Mouse (Mus musculus) hindbrain, embryonic 11.5 days (tissue): ENCODE results near the gene Fhdc1. TPM values are rescaled to one million over a fixed set of nuclear protein-coding genes. Genes with fewer than 3 reads are reported as not detected.

Source experiments
- ATAC-seq: fragments of 200-750 bp; cut with Nextera tagmentation; 2 replicates; pipeline ENCODE4 v1.8.0; 2017; ENCODE audit warnings: mild to moderate bottlenecking, moderate TSS enrichment, moderate library complexity; ENCODE audit not compliant: low FRiP score
- DNase-seq: peaks from one replicate; pipeline ENCODE4 v3.0.0-alpha.2; 2015; ENCODE audit warnings: low spot score
- H3K27ac ChIP-seq: fragments of 300-500 bp; sonication (generic); 2 replicates; pipeline ENCODE4 v1.5.1; 2014; ENCODE audit warnings: mild to moderate bottlenecking, low read depth, low read length
- H3K27me3 ChIP-seq: fragments of 300-500 bp; sonication (generic); 2 replicates; pipeline ENCODE4 v1.6.1; 2014; ENCODE audit warnings: mild to moderate bottlenecking, low read length, moderate library complexity, mixed read lengths; ENCODE audit not compliant: control insufficient read depth, insufficient read depth
- H3K36me3 ChIP-seq: fragments of 300-500 bp; sonication (generic); 2 replicates; pipeline ENCODE4 v1.6.1; 2014; ENCODE audit warnings: mild to moderate bottlenecking, low read length, moderate library complexity, mixed read lengths; ENCODE audit not compliant: control insufficient read depth, insufficient read depth
- H3K4me1 ChIP-seq: fragments of 300-500 bp; sonication (generic); replicated peaks from 2 replicates; pipeline ENCODE4 v1.6.1; 2014; ENCODE audit warnings: low read length, mixed read lengths; ENCODE audit not compliant: control insufficient read depth, insufficient read depth
- H3K4me2 ChIP-seq: fragments of 300-500 bp; sonication (generic); replicated peaks from 2 replicates; pipeline ENCODE4 v1.6.1; 2014; ENCODE audit warnings: mild to moderate bottlenecking, low read depth, low read length
- H3K4me3 ChIP-seq: fragments of 300-500 bp; sonication (generic); 2 replicates; pipeline ENCODE4 v1.5.1; 2014; ENCODE audit warnings: low read depth, low read length
- H3K9ac ChIP-seq: fragments of 300-500 bp; sonication (generic); 2 replicates; pipeline ENCODE4 v1.6.1; 2014; ENCODE audit warnings: low read depth, low read length
- H3K9me3 ChIP-seq: fragments of 300-500 bp; sonication (generic); 2 replicates; pipeline ENCODE4 v1.6.1; 2016; ENCODE audit warnings: low read length; ENCODE audit not compliant: control insufficient read depth
- WGBS: fragments of 180-500 bp; shearing (Covaris S2); extraction: QIAGEN DNeasy Blood & Tissue Kit; methylation state at CpG from one replicate; pipeline ENCODE4 v1.1.7; 2014; 5-methylcytosine and 5-hydroxymethylcytosine counted together
- polyA plus RNA-seq: library from polyadenylated mRNA; unstranded; fragments of >200 nt; fragmentation: Nextera tagmentation; extraction: Ambion mirVana; gene quantifications from 2 replicates; pipeline ENCODE4 v1.2.1, GENCODE M21; 2014

The Fhdc1 gene
- polyA plus RNA-seq, 1 experiment from 2014 or later = 3.3 TPM

- no peak overlapping the region for H3K4me2 ChIP-seq
- H3K9ac ChIP-seq = no peak overlapping the region
- no peaks in the 10 kb centered on the region for H3K9me3 ChIP-seq
- WGBS = 52% methylated on average over 3 of the region's 3 CpGs
- H3K27me3 ChIP-seq = no peaks in the 10 kb centered on the region
- no peak overlapping the region for H3K4me3 ChIP-seq
- no peaks in the 10 kb centered on the region for H3K4me1 ChIP-seq
- no peaks in the 10 kb centered on the region for H3K36me3 ChIP-seq
- DNase-seq = no peak
- no peak for ATAC-seq
- H3K27ac ChIP-seq = no peak overlapping the region
These were observed 29.6 kb downstream of the Fhdc1 start for GRCm38 (mm10) chr3:84450651-84451050.

GRCm38 (mm10) chr3:84449015-84449414 is 31.2 kb downstream of the Fhdc1 start:
- H3K4me2 ChIP-seq = no peak overlapping the region
- H3K9ac ChIP-seq = no peak overlapping the region
- no peaks in the 10 kb centered on the region for H3K4me1 ChIP-seq
- no peaks in the 10 kb centered on the region for H3K27me3 ChIP-seq
- 85% methylated on average over 9 of the region's 9 CpGs for WGBS
- H3K4me3 ChIP-seq = no peak overlapping the region
- no peak for DNase-seq
- H3K27ac ChIP-seq = no peak overlapping the region
- no peaks in the 10 kb centered on the region for H3K36me3 ChIP-seq
- ATAC-seq = no peak
- no peaks in the 10 kb centered on the region for H3K9me3 ChIP-seq

GRCm38 (mm10) chr3:84447803-84448202 is 32.4 kb downstream of the Fhdc1 start:
- ATAC-seq (no peak), DNase-seq (no peak)
- Histone ChIP-seq H3K27me3 (no peaks in the 10 kb centered on the region), H3K9me3 (no peaks in the 10 kb centered on the region), H3K4me3 (no peak overlapping the region), H3K27ac (no peak overlapping the region), H3K9ac (no peak overlapping the region), H3K4me1 (no peaks in the 10 kb centered on the region), H3K4me2 (no peak overlapping the region), H3K36me3 (no peaks in the 10 kb centered on the region)
- 67% methylated on average over 5 of the region's 5 CpGs for WGBS

- H3K27me3 ChIP-seq = no peaks in the 10 kb centered on the region
- ATAC-seq = no peak
- H3K27ac ChIP-seq = no peak overlapping the region
- H3K36me3 ChIP-seq = no peaks in the 10 kb centered on the region
- 38% methylated on average over 9 of the region's 9 CpGs for WGBS
- H3K4me3 ChIP-seq = no peak overlapping the region
- H3K9me3 ChIP-seq = no peaks in the 10 kb centered on the region
- H3K9ac ChIP-seq = no peak overlapping the region
- no peak overlapping the region for H3K4me2 ChIP-seq
- no peak for DNase-seq
- no peaks in the 10 kb centered on the region for H3K4me1 ChIP-seq
These were observed 34.4 kb downstream of the Fhdc1 start for GRCm38 (mm10) chr3:84445838-84446237.

DNA sequence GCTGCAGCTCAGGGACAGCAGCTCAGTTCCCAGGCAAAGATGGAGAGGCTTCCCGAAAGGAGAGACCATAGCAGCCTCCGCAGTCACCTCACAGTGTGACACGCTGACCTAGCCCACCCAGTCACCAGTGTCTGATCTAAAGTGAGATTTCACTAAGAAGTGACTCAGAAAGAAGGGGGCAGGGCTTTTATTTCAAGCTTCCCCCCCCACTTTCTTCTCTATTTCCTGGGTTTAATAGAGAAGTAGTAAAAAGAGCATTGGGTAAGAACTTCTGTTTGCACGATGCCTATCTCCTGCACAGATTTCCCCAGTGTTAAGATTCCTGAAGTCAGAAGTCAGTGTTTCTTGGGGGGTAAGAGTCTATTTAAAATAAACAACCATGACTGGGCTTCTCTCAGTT is 37.3 kb downstream of the Fhdc1 start:
- Histone ChIP-seq H3K9ac (no peak overlapping the region), H3K27me3 (no peaks in the 10 kb centered on the region), H3K36me3 (no peaks in the 10 kb centered on the region), H3K9me3 (no peaks in the 10 kb centered on the region), H3K27ac (no peak overlapping the region), H3K4me1 (no peaks in the 10 kb centered on the region), H3K4me3 (no peak overlapping the region), H3K4me2 (no peak overlapping the region)
- no peak for ATAC-seq
- no peak for DNase-seq
- 88% methylated on average over 4 of the region's 4 CpGs for WGBS

- DNase-seq = no peak
- Histone ChIP-seq H3K27ac (no peak overlapping the region), H3K4me3 (no peak overlapping the region), H3K27me3 (no peaks in the 10 kb centered on the region), H3K9ac (no peak overlapping the region), H3K9me3 (no peaks in the 10 kb centered on the region), H3K4me1 (no peaks in the 10 kb centered on the region), H3K36me3 (no peaks in the 10 kb centered on the region), H3K4me2 (no peak overlapping the region)
- no peak for ATAC-seq
- WGBS = 94% methylated on average over 7 of the region's 7 CpGs
These were observed 40.6 kb downstream of the Fhdc1 start for GRCm38 (mm10) chr3:84439431-84440210.

GRCm38 (mm10) chr3:84438840-84439239 is 41.4 kb downstream of the Fhdc1 start:
- H3K4me2 ChIP-seq = no peak overlapping the region
- WGBS = 81% methylated on average over 6 of the region's 7 CpGs
- DNase-seq = no peak
- no peak for ATAC-seq
- H3K4me1 ChIP-seq = no peaks in the 10 kb centered on the region
- H3K27me3 ChIP-seq = no peaks in the 10 kb centered on the region
- no peaks in the 10 kb centered on the region for H3K9me3 ChIP-seq
- no peak overlapping the region for H3K27ac ChIP-seq
- no peak overlapping the region for H3K9ac ChIP-seq
- H3K4me3 ChIP-seq = no peak overlapping the region
- H3K36me3 ChIP-seq = no peaks in the 10 kb centered on the region

DNA sequence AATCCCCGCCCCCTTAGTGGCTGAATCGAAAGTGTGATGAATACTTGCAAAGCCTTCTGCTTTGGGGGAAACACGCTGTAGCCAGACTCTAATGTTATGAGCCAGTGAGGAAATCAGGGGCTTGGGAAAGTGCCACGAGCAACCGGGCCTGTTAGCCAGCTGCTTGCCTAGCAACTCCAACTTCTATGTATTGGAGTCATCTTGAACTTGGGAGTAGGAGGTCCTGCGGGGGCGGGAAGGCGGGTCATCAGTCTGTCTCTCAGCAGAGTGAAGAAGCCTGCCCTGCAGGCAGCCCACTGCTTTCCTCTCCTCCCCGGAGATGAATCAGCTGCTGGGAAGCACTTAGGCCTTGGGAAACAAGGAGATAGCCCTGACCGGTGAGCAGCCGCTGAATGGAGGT is 42.1 kb downstream of the Fhdc1 start:
- no peak overlapping the region for H3K27ac ChIP-seq
- H3K9me3 ChIP-seq = no peaks in the 10 kb centered on the region
- no peaks in the 10 kb centered on the region for H3K27me3 ChIP-seq
- 72% methylated on average over 11 of the region's 11 CpGs for WGBS
- no peaks in the 10 kb centered on the region for H3K4me1 ChIP-seq
- H3K4me3 ChIP-seq = no peak overlapping the region
- no peak overlapping the region for H3K4me2 ChIP-seq
- no peaks in the 10 kb centered on the region for H3K36me3 ChIP-seq
- DNase-seq = no peak
- no peak for ATAC-seq
- H3K9ac ChIP-seq = no peak overlapping the region

DNA sequence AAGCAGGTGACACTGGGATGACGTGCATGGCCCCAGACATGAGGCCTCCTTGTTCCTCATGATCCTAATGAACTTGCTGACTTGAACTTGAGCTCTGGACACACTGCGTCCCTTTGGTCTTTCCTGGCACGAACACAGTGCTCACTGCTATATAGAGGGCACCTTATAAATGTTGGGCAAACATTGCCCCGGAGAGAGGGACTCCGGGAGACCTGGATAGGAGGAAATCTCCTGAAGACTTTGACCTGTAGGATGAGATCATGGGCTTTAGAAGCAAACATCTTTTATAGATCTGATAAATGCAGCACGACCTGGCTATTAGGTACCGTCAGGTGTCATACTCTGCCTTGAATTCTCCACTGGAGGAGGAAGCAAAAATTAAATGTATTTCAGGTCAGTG is 43.3 kb downstream of the Fhdc1 start:
- no peak for DNase-seq
- no peak overlapping the region for H3K27ac ChIP-seq
- no peaks in the 10 kb centered on the region for H3K36me3 ChIP-seq
- WGBS = 93% methylated on average over 7 of the region's 7 CpGs
- no peak for ATAC-seq
- H3K27me3 ChIP-seq = no peaks in the 10 kb centered on the region
- no peak overlapping the region for H3K4me3 ChIP-seq
- no peak overlapping the region for H3K9ac ChIP-seq
- no peak overlapping the region for H3K4me2 ChIP-seq
- H3K4me1 ChIP-seq = no peaks in the 10 kb centered on the region
- H3K9me3 ChIP-seq = no peaks in the 10 kb centered on the region
